Mouse (Mus musculus) liver, adult 2 months (tissue): ENCODE measurements around the gene A630076J17Rik.

Experiments used
- CTCF ChIP-seq: fragments of 200-500 bp; IDR thresholded peaks from 2 replicates; pipeline ENCODE4 v1.5.1; 2011; ENCODE audit warnings: low read depth, low read length, control low read depth
- POLR2A ChIP-seq: fragments of 200-500 bp; IDR thresholded peaks from 2 replicates; pipeline ENCODE4 v1.6.1; 2011; ENCODE audit warnings: low read length, control low read depth; ENCODE audit not compliant: insufficient read depth; ENCODE audit errors: extremely low read depth

- TF ChIP-seq CTCF (no peak), POLR2A (no peak)
Observed at GRCm38 (mm10) chr3:107252035-107252434, 21.6 kb downstream of the A630076J17Rik start.
